Mouse (Mus musculus) testis, adult 2 months (tissue): ENCODE results near the gene Tsc22d1.

Source experiments
- CTCF ChIP-seq: fragments of 200-500 bp; IDR thresholded peaks from 2 replicates; pipeline ENCODE4 v1.5.1; 2012; ENCODE audit warnings: low read depth, mild to moderate bottlenecking, inconsistent platforms, low read length, moderate library complexity; ENCODE audit not compliant: control insufficient read depth, insufficient read depth, insufficient replicate concordance
- POLR2A ChIP-seq: fragments of 200-500 bp; IDR thresholded peaks from 2 replicates; pipeline ENCODE4 v1.6.1; 2012; ENCODE audit warnings: low read depth, mild to moderate bottlenecking, inconsistent platforms, low read length, moderate library complexity; ENCODE audit not compliant: control insufficient read depth

- TF ChIP-seq CTCF (no peak), POLR2A (no peak)
These were observed 106.5 kb downstream of the Tsc22d1 start for GRCm38 (mm10) chr14:76521308-76521707.
